Mouse (Mus musculus) WW6 (cell line): ENCODE results near the gene 1700012B07Rik.

Source experiments
- DNase-seq: peaks from one replicate; pipeline ENCODE4 v3.0.0-alpha.2; 2013; ENCODE audit warnings: low read depth, low spot score

The 1700012B07Rik gene

DNA sequence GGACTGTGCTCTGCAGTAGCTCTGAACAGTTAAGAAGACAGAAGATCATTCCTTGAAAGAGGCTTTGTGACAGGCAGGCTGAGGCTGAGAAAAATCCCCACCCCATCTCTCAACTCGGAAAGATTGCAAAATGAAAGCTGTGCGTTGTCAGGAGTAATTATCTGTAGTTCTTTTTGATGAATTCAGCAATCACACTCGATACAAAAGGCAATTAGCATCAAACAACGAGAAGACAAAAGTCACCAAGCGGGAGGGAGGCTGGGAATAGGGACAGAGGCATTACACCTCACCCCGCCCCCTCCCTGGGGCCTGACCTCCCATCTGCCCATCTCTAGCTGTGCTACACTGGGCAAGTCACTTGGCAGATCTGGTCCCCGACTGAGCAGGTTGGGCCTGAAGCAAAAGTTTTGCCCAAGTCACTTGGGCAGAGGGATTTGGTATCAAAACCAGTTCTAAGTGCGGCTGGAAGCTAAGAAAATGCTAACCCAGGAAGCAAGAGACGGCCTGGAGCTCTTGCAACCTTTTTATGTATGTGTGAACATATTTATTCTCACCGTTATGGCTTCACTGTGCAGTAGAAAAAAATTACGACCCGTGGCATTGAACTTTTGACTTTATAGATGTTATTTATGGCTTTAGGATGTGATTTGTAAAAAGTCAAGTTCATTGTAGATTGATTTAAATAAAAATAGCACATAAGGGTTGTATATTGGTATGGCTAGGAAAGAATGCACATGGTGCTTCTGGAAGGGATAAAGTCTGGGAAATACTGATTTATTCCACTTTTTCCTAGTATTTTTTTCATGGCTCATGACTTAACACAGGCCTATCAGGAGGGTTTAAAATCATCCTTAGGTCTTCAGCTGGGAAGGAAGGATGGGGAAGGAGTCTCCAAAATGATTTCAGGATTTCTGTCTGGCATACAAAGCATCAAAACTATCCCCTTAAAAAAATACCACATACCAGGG is 75.9 kb downstream of the 1700012B07Rik start:
- no peak for DNase-seq

DNA sequence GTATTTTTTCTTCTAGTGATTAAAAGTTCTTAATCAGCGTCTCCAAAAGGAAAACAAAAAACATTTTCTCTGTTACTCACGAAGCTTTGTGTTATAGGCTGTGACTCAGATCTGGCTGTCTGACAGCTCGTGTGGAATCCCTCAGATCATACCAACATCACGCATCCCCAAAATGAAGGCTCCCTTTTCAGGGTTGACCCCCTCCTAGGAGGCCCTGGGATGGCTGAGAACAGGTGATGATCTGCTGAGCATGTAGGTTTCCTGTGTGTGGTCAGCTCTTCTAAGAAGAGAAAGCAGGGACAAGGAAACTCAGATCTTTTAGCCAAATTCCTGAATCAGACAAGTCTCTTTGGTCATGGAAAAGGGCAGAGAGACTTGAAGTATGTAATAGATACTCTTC is 82.6 kb downstream of the 1700012B07Rik start:
- no peak for DNase-seq

DNA sequence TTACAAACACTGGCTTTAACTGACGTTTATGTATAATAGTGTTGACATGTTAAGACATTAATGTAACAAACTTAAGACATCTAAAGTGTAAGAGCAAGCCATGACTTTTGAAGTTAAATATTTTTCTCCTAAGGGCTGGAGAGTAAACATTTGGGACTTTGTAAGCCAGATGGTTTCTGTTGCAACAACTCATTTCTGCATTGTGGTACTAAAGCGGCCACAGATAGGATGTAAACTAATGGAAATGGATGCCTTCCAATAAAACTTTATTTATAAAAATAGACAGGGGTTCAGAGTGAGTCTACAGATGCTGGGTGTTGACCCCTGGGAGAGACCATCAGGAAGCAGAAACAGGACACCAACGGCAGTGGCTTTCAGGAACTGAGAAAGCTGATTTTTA is 89.9 kb downstream of the 1700012B07Rik start:
- no peak for DNase-seq
